Mouse (Mus musculus): ENCODE data around the gene Runx1.

Gene Runx1

GRCm38 (mm10) chr16:92748272-92748671 lies 77.7 kb downstream of the Runx1 start:
- DNase-seq (ENCODE audit: low spot score in 2 of 2) = no peak

GRCm38 (mm10) chr16:92747062-92747461 lies 78.9 kb downstream of the Runx1 start:
- no peak for DNase-seq (ENCODE audit: low spot score in 2 of 2)

GRCm38 (mm10) chr16:92745239-92745638 lies 80.7 kb downstream of the Runx1 start:
- no peak for DNase-seq (ENCODE audit: low spot score in 2 of 2)

GRCm38 (mm10) chr16:92744172-92744777 lies 81.7 kb downstream of the Runx1 start:
- no peak for DNase-seq (ENCODE audit: low spot score in 2 of 2)

- no peak for DNase-seq (ENCODE audit: low spot score in 2 of 2)
These were observed 82.2 kb downstream of the Runx1 start for GRCm38 (mm10) chr16:92743755-92744154.

GRCm38 (mm10) chr16:92741342-92741741 lies 84.6 kb downstream of the Runx1 start:
- no peak for DNase-seq (ENCODE audit: low spot score in 2 of 2)

GRCm38 (mm10) chr16:92740541-92740940 lies 85.4 kb downstream of the Runx1 start:
- no peak for DNase-seq (ENCODE audit: low spot score in 2 of 2)

GRCm38 (mm10) chr16:92739997-92740396 lies 86.0 kb downstream of the Runx1 start:
- DNase-seq (ENCODE audit: low spot score in 2 of 2) = no peak

GRCm38 (mm10) chr16:92739071-92739793 lies 86.7 kb downstream of the Runx1 start:
- DNase-seq (ENCODE audit: low spot score in 2 of 2) = no peak

- DNase-seq (ENCODE audit: low spot score in 2 of 2) = no peak
These were observed 87.4 kb downstream of the Runx1 start for GRCm38 (mm10) chr16:92738476-92739010.

- DNase-seq (ENCODE audit: low spot score in 2 of 2) = no peak
These were observed 99.1 kb downstream of the Runx1 start for GRCm38 (mm10) chr16:92726870-92727269.

GRCm38 (mm10) chr16:92724526-92724925 lies 101.4 kb downstream of the Runx1 start:
- no peak for DNase-seq (ENCODE audit: low spot score in 2 of 2)

- no peak for DNase-seq (ENCODE audit: low spot score in 2 of 2)
These were observed 105.3 kb downstream of the Runx1 start for GRCm38 (mm10) chr16:92720678-92721077.

- DNase-seq (ENCODE audit: low spot score in 2 of 2) = no peak
These were observed 106.2 kb downstream of the Runx1 start for GRCm38 (mm10) chr16:92719725-92720124.

GRCm38 (mm10) chr16:92715599-92716483 lies 110.1 kb downstream of the Runx1 start:
- peak; percentile 40 to 64 for DNase-seq (ENCODE audit: low spot score in 2 of 2)

GRCm38 (mm10) chr16:92710161-92710560 lies 115.8 kb downstream of the Runx1 start:
- DNase-seq (ENCODE audit: low spot score in 2 of 2) = no peak

- peak in 1 of 2 experiments; percentile 55 for DNase-seq (ENCODE audit: low spot score in 2 of 2)
These were observed 117.2 kb downstream of the Runx1 start for GRCm38 (mm10) chr16:92708718-92709117.

GRCm38 (mm10) chr16:92707712-92708111 lies 118.2 kb downstream of the Runx1 start:
- no peak for DNase-seq (ENCODE audit: low spot score in 2 of 2)

- no peak for DNase-seq (ENCODE audit: low spot score in 2 of 2)
These were observed 118.8 kb downstream of the Runx1 start for GRCm38 (mm10) chr16:92707146-92707545.

GRCm38 (mm10) chr16:92705564-92706458 lies 120.1 kb downstream of the Runx1 start:
- no peak for DNase-seq (ENCODE audit: low spot score in 2 of 2)

GRCm38 (mm10) chr16:92703850-92704249 lies 122.1 kb downstream of the Runx1 start:
- DNase-seq (ENCODE audit: low spot score in 2 of 2) = no peak
